ENCODE assay signal across 7 mouse cellular contexts in the genomic region with DNA sequence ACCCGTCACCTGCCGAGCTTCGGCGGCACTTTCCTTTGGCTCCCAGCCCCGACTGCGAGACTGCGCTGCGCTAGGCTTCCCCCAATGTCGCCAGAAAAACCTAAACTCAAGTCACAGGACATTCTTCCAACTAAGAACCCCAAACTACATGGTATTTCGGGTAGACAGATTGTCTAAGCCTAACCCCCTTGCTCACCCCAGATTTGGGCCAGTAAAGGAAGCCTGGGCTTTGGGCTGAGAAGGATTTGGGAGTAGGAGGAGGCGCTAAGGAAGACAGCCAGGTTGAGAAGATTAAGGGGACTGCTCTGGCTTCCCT. TPM values are rescaled to one million over a fixed set of nuclear protein-coding genes. Genes with fewer than 3 reads are reported as not detected.
DNase-seq lines count a peak whose midpoint lies in the region; ATAC-seq and TF ChIP-seq lines count a peak whose summit lies in the region.

No protein-coding gene starts in this region.

- no peak overlapping the region for H3K9ac ChIP-seq in kidney, postnatal 0 days (ENCODE audit: low read depth, low read length)
- no peak overlapping the region for H3K9ac ChIP-seq in forebrain, embryonic 15.5 days (replicated peaks)
- no peak overlapping the region for H3K9ac ChIP-seq in neural tube, embryonic 15.5 days (replicated peaks)

- peaks cover 22% of the 10 kb centered on the region; the same call in 1 of the 2 replicates for H3K27me3 ChIP-seq in kidney, postnatal 0 days (ENCODE audit: insufficient read depth, low read length)
- peaks cover 60% of the 10 kb centered on the region for H3K27me3 ChIP-seq in forebrain, embryonic 15.5 days
- peaks cover 83% of the 10 kb centered on the region for H3K27me3 ChIP-seq in limb, embryonic 10.5 days (ENCODE audit: low read depth, poor library complexity, severe bottlenecking)
- H3K27me3 ChIP-seq in neural tube, embryonic 15.5 days (replicated peaks) = peaks cover 61% of the 10 kb centered on the region

- H3K4me3 ChIP-seq in kidney, postnatal 0 days (replicated peaks; ENCODE audit: low read depth, low read length) = no peak overlapping the region
- H3K4me3 ChIP-seq in forebrain, embryonic 15.5 days = no peak overlapping the region
- no peak overlapping the region for H3K4me3 ChIP-seq in limb, embryonic 10.5 days
- H3K4me3 ChIP-seq in neural tube, embryonic 15.5 days (replicated peaks) = no peak overlapping the region

- H3K9me3 ChIP-seq in kidney, postnatal 0 days (replicated peaks; ENCODE audit: low read length) = no peaks in the 10 kb centered on the region
- H3K9me3 ChIP-seq in forebrain, embryonic 15.5 days = no peaks in the 10 kb centered on the region
- no peaks in the 10 kb centered on the region for H3K9me3 ChIP-seq in limb, embryonic 10.5 days (replicated peaks)
- H3K9me3 ChIP-seq in neural tube, embryonic 15.5 days (replicated peaks) = no peaks in the 10 kb centered on the region

- peaks cover 13% of the 10 kb centered on the region for H3K4me1 ChIP-seq in kidney, postnatal 0 days (replicated peaks; ENCODE audit: insufficient read depth, low read length)
- H3K4me1 ChIP-seq in forebrain, embryonic 15.5 days = peaks cover 24% of the 10 kb centered on the region
- peaks cover 43% of the 10 kb centered on the region for H3K4me1 ChIP-seq in limb, embryonic 10.5 days
- peaks cover 36% of the 10 kb centered on the region for H3K4me1 ChIP-seq in neural tube, embryonic 15.5 days

- H3K4me2 ChIP-seq in kidney, postnatal 0 days (ENCODE audit: low read length) = peak overlapping the region; percentile 79
- H3K4me2 ChIP-seq in forebrain, embryonic 15.5 days (replicated peaks) = peak overlapping the region; percentile 56; the same call in 1 of the 2 replicates
- peak overlapping the region; percentile 77 for H3K4me2 ChIP-seq in neural tube, embryonic 15.5 days

- no peak for ATAC-seq in kidney, postnatal 0 days (replicated peaks; ENCODE audit: low FRiP score, low read depth)
- no peak for ATAC-seq in forebrain, embryonic 15.5 days (replicated peaks)
- no peak for ATAC-seq in neural tube, embryonic 15.5 days (ENCODE audit: low FRiP score)
- no peak for ATAC-seq in cerebellum, adult (ENCODE audit: insufficient number of reproducible peaks, low FRiP score, low TSS enrichment)

- DNase-seq in kidney, postnatal 0 days (ENCODE audit: low spot score) = no peak
- no peak for DNase-seq in kidney, adult 18-20 months
- no peak for DNase-seq in limb, embryonic 10.5 days (ENCODE audit: low spot score)
- DNase-seq in left cerebral cortex, adult 18-20 months (ENCODE audit: low spot score in 2 of 2) = no peak

- no peak overlapping the region for H3K27ac ChIP-seq in kidney, postnatal 0 days
- H3K27ac ChIP-seq in forebrain, embryonic 15.5 days (replicated peaks) = no peak overlapping the region
- peak overlapping the region; percentile 2; the same call in 1 of the 2 replicates for H3K27ac ChIP-seq in limb, embryonic 10.5 days
- no peak overlapping the region for H3K27ac ChIP-seq in neural tube, embryonic 15.5 days (replicated peaks)

- no peaks in the 10 kb centered on the region for H3K36me3 ChIP-seq in kidney, postnatal 0 days (ENCODE audit: insufficient read depth, low read length)
- no peaks in the 10 kb centered on the region for H3K36me3 ChIP-seq in forebrain, embryonic 15.5 days
- no peaks in the 10 kb centered on the region for H3K36me3 ChIP-seq in limb, embryonic 10.5 days
- H3K36me3 ChIP-seq in neural tube, embryonic 15.5 days = no peaks in the 10 kb centered on the region

- no peak for TF ChIP-seq CTCF in kidney, postnatal 0 days (IDR thresholded peaks at IDR 0.05; ENCODE audit: low read depth)

- WGBS in kidney, postnatal 0 days = 9% methylated on average over 11 of the region's 11 CpGs
- WGBS in forebrain, embryonic 15.5 days = 3% methylated on average over 11 of the region's 11 CpGs
- WGBS in limb, embryonic 10.5 days = 4% methylated on average over 11 of the region's 11 CpGs
- WGBS in neural tube, embryonic 15.5 days = 9% methylated on average over 11 of the region's 11 CpGs

RNA-seq across cellular contexts. Expression of a gene that starts 1.8 kb away (rescaled TPM):
- polyA plus RNA-seq in kidney, postnatal 0 days (2015; fragmentation: Nextera tagmentation; extraction: Ambion mirVana) = 11.2 and 12.3 TPM in 2 replicates
- polyA plus RNA-seq in forebrain, embryonic 15.5 days (2015; fragmentation: Nextera tagmentation; extraction: Ambion mirVana) = 0.57 and 1.0 TPM in 2 replicates
- 1.5 and 1.8 TPM in 2 replicates for polyA plus RNA-seq in limb, embryonic 10.5 days (2016; fragmentation: Nextera tagmentation; extraction: Ambion mirVana)
- 2.2 and 2.5 TPM in 2 replicates for polyA plus RNA-seq in neural tube, embryonic 15.5 days (2015; fragmentation: Nextera tagmentation; extraction: Ambion mirVana)
- total RNA-seq in left cerebral cortex, adult 18-20 months (2021) = under 1 TPM; 0.49 to 0.77 TPM

RNA-seq across cellular contexts. Expression of a gene that starts 35.2 kb away (rescaled TPM):
- 13.8 and 15.2 TPM in 2 replicates for polyA plus RNA-seq in kidney, postnatal 0 days (2015; fragmentation: Nextera tagmentation; extraction: Ambion mirVana)
- 42.2 and 46.1 TPM in 2 replicates for polyA plus RNA-seq in forebrain, embryonic 15.5 days (2015; fragmentation: Nextera tagmentation; extraction: Ambion mirVana)
- 20.2 and 24.6 TPM in 2 replicates for polyA plus RNA-seq in limb, embryonic 10.5 days (2016; fragmentation: Nextera tagmentation; extraction: Ambion mirVana)
- 34.7 and 37.5 TPM in 2 replicates for polyA plus RNA-seq in neural tube, embryonic 15.5 days (2015; fragmentation: Nextera tagmentation; extraction: Ambion mirVana)
- total RNA-seq in left cerebral cortex, adult 18-20 months (2021) = 10 to 100 TPM; 41.5 to 43.6 TPM

RNA-seq across cellular contexts. Expression of a gene that starts 43.1 kb away (rescaled TPM):
- 2.7 and 3.0 TPM in 2 replicates for polyA plus RNA-seq in kidney, postnatal 0 days (2015; fragmentation: Nextera tagmentation; extraction: Ambion mirVana)
- 3.4 and 3.7 TPM in 2 replicates for polyA plus RNA-seq in forebrain, embryonic 15.5 days (2015; fragmentation: Nextera tagmentation; extraction: Ambion mirVana)
- polyA plus RNA-seq in limb, embryonic 10.5 days (2016; fragmentation: Nextera tagmentation; extraction: Ambion mirVana) = 2.3 and 3.7 TPM in 2 replicates
- 6.6 and 6.7 TPM in 2 replicates for polyA plus RNA-seq in neural tube, embryonic 15.5 days (2015; fragmentation: Nextera tagmentation; extraction: Ambion mirVana)
- 1 to 10 TPM; 2.6 to 3.0 TPM for total RNA-seq in left cerebral cortex, adult 18-20 months (2021)
